Mouse (Mus musculus) lung, embryonic 14.5 days (tissue): ENCODE measurements around the gene Slc23a2. TPM values are rescaled to one million over a fixed set of nuclear protein-coding genes. Genes with fewer than 3 reads are reported as not detected.

Experiments used
- ATAC-seq: fragments of 200-750 bp; cut with Nextera tagmentation; 2 replicates; pipeline ENCODE4 v1.8.0; 2017; ENCODE audit warnings: mild to moderate bottlenecking, moderate TSS enrichment, moderate library complexity; ENCODE audit not compliant: insufficient read depth
- DNase-seq: peaks from one replicate; pipeline ENCODE4 v3.0.0-alpha.2; 2015
- H3K27ac ChIP-seq: fragments of 300-500 bp; sonication (generic); 2 replicates; pipeline ENCODE4 v1.5.1; 2014; ENCODE audit warnings: low read depth, mild to moderate bottlenecking, moderate library complexity
- H3K27me3 ChIP-seq: fragments of 300-500 bp; sonication (generic); 2 replicates; pipeline ENCODE4 v1.6.1; 2014; ENCODE audit warnings: low read length, control low read depth; ENCODE audit not compliant: insufficient read depth
- H3K36me3 ChIP-seq: fragments of 300-500 bp; sonication (generic); 2 replicates; pipeline ENCODE4 v1.6.1; 2014; ENCODE audit warnings: control low read depth; ENCODE audit not compliant: insufficient read depth
- H3K4me1 ChIP-seq: fragments of 300-500 bp; sonication (generic); 2 replicates; pipeline ENCODE4 v1.6.1; 2014; ENCODE audit warnings: antibody characterized with exemption, control low read depth; ENCODE audit not compliant: insufficient read depth
- H3K4me2 ChIP-seq: fragments of 300-500 bp; sonication (generic); 2 replicates; pipeline ENCODE4 v1.6.1; 2014; ENCODE audit warnings: mild to moderate bottlenecking
- H3K4me3 ChIP-seq: fragments of 300-500 bp; sonication (generic); 2 replicates; pipeline ENCODE4 v1.5.1; 2014; ENCODE audit warnings: low read depth, low read length
- H3K9ac ChIP-seq: fragments of 300-500 bp; sonication (generic); 2 replicates; pipeline ENCODE4 v1.6.1; 2014
- H3K9me3 ChIP-seq: fragments of 300-500 bp; sonication (generic); 2 replicates; pipeline ENCODE4 v1.6.1; 2016; ENCODE audit warnings: low read depth, low read length, control low read depth
- CTCF ChIP-seq: IDR thresholded peaks from 2 replicates; pipeline ENCODE4 v1.5.1; 2016; ENCODE audit warnings: antibody characterized with exemption, low read depth
- WGBS: fragments of 180-500 bp; shearing (Covaris S2); extraction: QIAGEN DNeasy Blood & Tissue Kit; methylation state at CpG from one replicate; pipeline ENCODE4 v1.1.7; 2014; 5-methylcytosine and 5-hydroxymethylcytosine counted together
- polyA plus RNA-seq: library from polyadenylated mRNA; unstranded; fragments of >200 nt; fragmentation: Nextera tagmentation; extraction: Ambion mirVana; gene quantifications from 2 replicates; pipeline ENCODE4 v1.2.1, GENCODE M21; 2014

Gene Slc23a2
- polyA plus RNA-seq, 1 experiment from 2014 or later: 17.3 TPM

- WGBS: 74% methylated on average over 3 of the region's 3 CpGs
- DNase-seq: no peak
- no peak overlapping the region for H3K27ac ChIP-seq
- no peak for TF ChIP-seq CTCF
- H3K36me3 ChIP-seq: peaks cover 4% of the 10 kb centered on the region; the same call in 1 of the 2 replicates
- H3K4me3 ChIP-seq: no peak overlapping the region
- ATAC-seq: no peak
- no peaks in the 10 kb centered on the region for H3K9me3 ChIP-seq
- H3K9ac ChIP-seq: no peak overlapping the region
- no peak overlapping the region for H3K4me2 ChIP-seq
- no peaks in the 10 kb centered on the region for H3K4me1 ChIP-seq
- no peaks in the 10 kb centered on the region for H3K27me3 ChIP-seq
Observed at GRCm38 (mm10) chr2:132092722-132093121, 52.2 kb downstream of the Slc23a2 start.

GRCm38 (mm10) chr2:132091749-132092148 is 53.2 kb downstream of the Slc23a2 start:
- no peak overlapping the region for H3K9ac ChIP-seq
- H3K4me3 ChIP-seq: no peak overlapping the region
- no peaks in the 10 kb centered on the region for H3K4me1 ChIP-seq
- no peaks in the 10 kb centered on the region for H3K9me3 ChIP-seq
- TF ChIP-seq CTCF: no peak
- DNase-seq: no peak
- no peaks in the 10 kb centered on the region for H3K27me3 ChIP-seq
- no peak overlapping the region for H3K27ac ChIP-seq
- 72% methylated on average over 4 of the region's 4 CpGs for WGBS
- ATAC-seq: no peak
- no peak overlapping the region for H3K4me2 ChIP-seq
- peaks cover 10% of the 10 kb centered on the region; the same call in 1 of the 2 replicates for H3K36me3 ChIP-seq

- Histone ChIP-seq H3K27me3 (no peaks in the 10 kb centered on the region), H3K4me2 (no peak overlapping the region), H3K4me3 (no peak overlapping the region), H3K9ac (no peak overlapping the region), H3K9me3 (no peaks in the 10 kb centered on the region), H3K4me1 (no peaks in the 10 kb centered on the region), H3K36me3 (0 out of 2 replicates have a peak, but pooled peaks cover 19% of the 10 kb centered on the region), H3K27ac (no peak overlapping the region)
- ATAC-seq (no peak), DNase-seq (no peak)
- TF ChIP-seq CTCF: no peak
Observed at GRCm38 (mm10) chr2:132084813-132085212, 60.1 kb downstream of the Slc23a2 start.

- Histone ChIP-seq H3K4me1 (no peaks in the 10 kb centered on the region), H3K9me3 (no peaks in the 10 kb centered on the region), H3K9ac (no peak overlapping the region), H3K27me3 (no peaks in the 10 kb centered on the region), H3K4me3 (no peak overlapping the region), H3K36me3 (0 out of 2 replicates have a peak, but pooled peaks cover 19% of the 10 kb centered on the region), H3K4me2 (no peak overlapping the region), H3K27ac (no peak overlapping the region)
- ATAC-seq (no peak), DNase-seq (no peak)
- 82% methylated on average over 5 of the region's 5 CpGs for WGBS
- TF ChIP-seq CTCF: no peak
Observed at GRCm38 (mm10) chr2:132084396-132084795, 60.5 kb downstream of the Slc23a2 start.

GRCm38 (mm10) chr2:132079139-132079538 is 65.8 kb downstream of the Slc23a2 start:
- Histone ChIP-seq H3K9ac (no peak overlapping the region), H3K27ac (no peak overlapping the region), H3K4me2 (no peak overlapping the region), H3K4me3 (no peak overlapping the region), H3K9me3 (no peaks in the 10 kb centered on the region), H3K27me3 (no peaks in the 10 kb centered on the region), H3K4me1 (no peaks in the 10 kb centered on the region), H3K36me3 (peaks cover 18% of the 10 kb centered on the region; the same call in 1 of the 2 replicates)
- no peak for TF ChIP-seq CTCF
- WGBS: 74% methylated on average over 5 of the region's 5 CpGs
- DNase-seq (no peak), ATAC-seq (no peak)

- Histone ChIP-seq H3K4me2 (no peak overlapping the region), H3K27me3 (no peaks in the 10 kb centered on the region), H3K36me3 (peaks cover 19% of the 10 kb centered on the region; the same call in 1 of the 2 replicates), H3K27ac (no peak overlapping the region), H3K9me3 (no peaks in the 10 kb centered on the region), H3K9ac (no peak overlapping the region), H3K4me3 (no peak overlapping the region), H3K4me1 (no peaks in the 10 kb centered on the region)
- no peak for DNase-seq
- 61% methylated on average over 3 of the region's 3 CpGs for WGBS
- TF ChIP-seq CTCF: no peak
- no peak for ATAC-seq
Observed at GRCm38 (mm10) chr2:132073052-132073451, 71.9 kb downstream of the Slc23a2 start.

- Histone ChIP-seq H3K9me3 (no peaks in the 10 kb centered on the region), H3K4me2 (no peak overlapping the region), H3K27ac (no peak overlapping the region), H3K4me3 (no peak overlapping the region), H3K9ac (no peak overlapping the region), H3K27me3 (no peaks in the 10 kb centered on the region), H3K4me1 (no peaks in the 10 kb centered on the region), H3K36me3 (peaks cover 24% of the 10 kb centered on the region; the same call in 1 of the 2 replicates)
- ATAC-seq (no peak), DNase-seq (no peak)
- WGBS: 77% methylated on average over 10 of the region's 10 CpGs
- no peak for TF ChIP-seq CTCF
Observed at GRCm38 (mm10) chr2:132069985-132070735, 74.7 kb downstream of the Slc23a2 start.
